Mouse (Mus musculus) forebrain, embryonic 14.5 days (tissue): ENCODE data around the gene Carns1. TPM values are rescaled to one million over a fixed set of nuclear protein-coding genes. Genes with fewer than 3 reads are reported as not detected.

Experiments used
- ATAC-seq: fragments of 200-750 bp; cut with Nextera tagmentation; 2 replicates; pipeline ENCODE4 v1.8.0; 2017; ENCODE audit warnings: mild to moderate bottlenecking, moderate library complexity
- DNase-seq: peaks from one replicate; pipeline ENCODE4 v3.0.0-alpha.2; 2015; ENCODE audit warnings: low spot score
- H3K27ac ChIP-seq: fragments of 300-500 bp; sonication (generic); 2 replicates; pipeline ENCODE4 v1.5.1; 2014; ENCODE audit warnings: low read depth, mild to moderate bottlenecking, control low read depth, low read length, moderate library complexity
- H3K27me3 ChIP-seq: fragments of 300-500 bp; sonication (generic); replicated peaks from 2 replicates; pipeline ENCODE4 v1.6.1; 2014; ENCODE audit warnings: low read length, control low read depth, mixed read lengths; ENCODE audit not compliant: control insufficient read depth, insufficient read depth
- H3K36me3 ChIP-seq: fragments of 300-500 bp; sonication (generic); 2 replicates; pipeline ENCODE4 v1.6.1; 2014; ENCODE audit warnings: low read length, control low read depth; ENCODE audit not compliant: control insufficient read depth, insufficient read depth
- H3K4me1 ChIP-seq: fragments of 300-500 bp; sonication (generic); 2 replicates; pipeline ENCODE4 v1.6.1; 2014; ENCODE audit warnings: antibody characterized with exemption, low read length, control low read depth; ENCODE audit not compliant: control insufficient read depth, insufficient read depth
- H3K4me2 ChIP-seq: fragments of 300-500 bp; sonication (generic); 2 replicates; pipeline ENCODE4 v1.6.1; 2014; ENCODE audit warnings: mild to moderate bottlenecking, control low read depth, low read length
- H3K4me3 ChIP-seq: fragments of 300-500 bp; sonication (generic); 2 replicates; pipeline ENCODE4 v1.5.1; 2014; ENCODE audit warnings: low read depth, low read length, control low read depth
- H3K9ac ChIP-seq: fragments of 300-500 bp; sonication (generic); 2 replicates; pipeline ENCODE4 v1.6.1; 2014; ENCODE audit warnings: mild to moderate bottlenecking, low read length, control low read depth, moderate library complexity
- H3K9me3 ChIP-seq: fragments of 300-500 bp; sonication (generic); replicated peaks from 2 replicates; pipeline ENCODE4 v1.6.1; 2016; ENCODE audit warnings: low read length, control low read depth, mixed read lengths; ENCODE audit not compliant: control insufficient read depth
- WGBS: fragments of 180-500 bp; shearing (Covaris S2); extraction: QIAGEN DNeasy Blood & Tissue Kit; methylation state at CpG from one replicate; pipeline ENCODE4 v1.1.7; 2014; 5-methylcytosine and 5-hydroxymethylcytosine counted together
- polyA plus RNA-seq: library from polyadenylated mRNA; unstranded; fragments of >200 nt; fragmentation: Nextera tagmentation; extraction: Ambion mirVana; gene quantifications from 2 replicates; pipeline ENCODE4 v1.2.1, GENCODE M21; 2014

Gene Carns1
- polyA plus RNA-seq, 1 experiment from 2014 or later: 3.9 TPM

- Histone ChIP-seq H3K4me3 (no peak overlapping the region), H3K27ac (no peak overlapping the region), H3K9ac (no peak overlapping the region), H3K27me3 (0 out of 2 replicates have a peak, but pooled peaks cover 3% of the 10 kb centered on the region), H3K9me3 (no peaks in the 10 kb centered on the region), H3K4me1 (peaks cover 17% of the 10 kb centered on the region), H3K36me3 (no peaks in the 10 kb centered on the region), H3K4me2 (no peak overlapping the region)
- ATAC-seq (no peak), DNase-seq (no peak)
- whole genome bisulfite sequencing: 77% methylated on average over 3 of the region's 4 CpGs
Observed at GRCm38 (mm10) chr19:4204889-4205288, 29.6 kb upstream of the Carns1 start.

- Histone ChIP-seq H3K27me3 (0 out of 2 replicates have a peak, but pooled peaks cover 3% of the 10 kb centered on the region), H3K4me2 (no peak overlapping the region), H3K27ac (no peak overlapping the region), H3K4me3 (no peak overlapping the region), H3K9ac (no peak overlapping the region), H3K36me3 (peaks cover 10% of the 10 kb centered on the region), H3K9me3 (no peaks in the 10 kb centered on the region), H3K4me1 (peaks cover 17% of the 10 kb centered on the region)
- ATAC-seq (no peak), DNase-seq (no peak)
- WGBS: 59% methylated on average over 13 of the region's 13 CpGs
Observed at GRCm38 (mm10) chr19:4203604-4204326, 28.5 kb upstream of the Carns1 start.

- no peak overlapping the region for H3K27ac ChIP-seq
- H3K27me3 ChIP-seq: 0 out of 2 replicates have a peak, but pooled peaks cover 3% of the 10 kb centered on the region
- peaks cover 16% of the 10 kb centered on the region for H3K36me3 ChIP-seq
- DNase-seq (no peak), ATAC-seq (no peak)
- WGBS: 69% methylated on average over 3 of the region's 3 CpGs
- H3K4me2 ChIP-seq: no peak overlapping the region
- no peaks in the 10 kb centered on the region for H3K9me3 ChIP-seq
- H3K9ac ChIP-seq: no peak overlapping the region
- peaks cover 17% of the 10 kb centered on the region for H3K4me1 ChIP-seq
- H3K4me3 ChIP-seq: no peak overlapping the region
Observed at GRCm38 (mm10) chr19:4203148-4203547, 27.9 kb upstream of the Carns1 start.

- no peak for ATAC-seq
- peak overlapping the region; percentile 73 for H3K9ac ChIP-seq
- peak overlapping the region; percentile 56 for H3K4me3 ChIP-seq
- H3K36me3 ChIP-seq: peaks cover 24% of the 10 kb centered on the region
- H3K4me2 ChIP-seq: peak overlapping the region; percentile 83
- no peaks in the 10 kb centered on the region for H3K9me3 ChIP-seq
- 31% methylated on average over 7 of the region's 7 CpGs for WGBS
- no peak overlapping the region for H3K27ac ChIP-seq
- DNase-seq: no peak
- H3K27me3 ChIP-seq: 0 out of 2 replicates have a peak, but pooled peaks cover 3% of the 10 kb centered on the region
- peaks cover 17% of the 10 kb centered on the region for H3K4me1 ChIP-seq
Observed at GRCm38 (mm10) chr19:4202149-4202548, 26.9 kb upstream of the Carns1 start.

GRCm38 (mm10) chr19:4201291-4201909 is 26.1 kb upstream of the Carns1 start, which contains the start of gene Rad9a:
Rad9a (minus strand) TSS chr19:4201662.
- no peak within 1 kb of the TSS for H3K27ac ChIP-seq
- H3K27me3 ChIP-seq: 0 out of 2 replicates have a peak, but pooled peaks cover 3% of the 10 kb centered on the region
- under 1% methylated on average over 34 of the region's 34 CpGs for WGBS

GRCm38 (mm10) chr19:4197180-4197579 is 21.9 kb upstream of the Carns1 start:
- Histone ChIP-seq H3K4me2 (no peak overlapping the region), H3K4me3 (no peak overlapping the region), H3K36me3 (peaks cover 65% of the 10 kb centered on the region), H3K27ac (no peak overlapping the region), H3K9me3 (no peaks in the 10 kb centered on the region), H3K4me1 (peaks cover 23% of the 10 kb centered on the region), H3K9ac (no peak overlapping the region), H3K27me3 (no peaks in the 10 kb centered on the region)
- ATAC-seq (no peak), DNase-seq (no peak)
- 80% methylated on average over 3 of the region's 3 CpGs for WGBS

More at GRCm38 (mm10) chr19:4201291-4201909, 26.1 kb upstream of the Carns1 start, which contains the start of gene Rad9a:
- ATAC-seq (peak; percentile 88), DNase-seq (peak; percentile 99)
- peak within 1 kb of the TSS; percentile 73 for H3K9ac ChIP-seq
- H3K9me3 ChIP-seq: no peaks in the 10 kb centered on the region
- peaks cover 17% of the 10 kb centered on the region for H3K4me1 ChIP-seq
- H3K4me3 ChIP-seq: peak within 1 kb of the TSS; percentile 56
- H3K36me3 ChIP-seq: peaks cover 31% of the 10 kb centered on the region
- H3K4me2 ChIP-seq: peak within 1 kb of the TSS; percentile 83

GRCm38 (mm10) chr19:4196548-4196947 is 21.3 kb upstream of the Carns1 start:
- no peak overlapping the region for H3K27ac ChIP-seq
- no peak for ATAC-seq
- no peaks in the 10 kb centered on the region for H3K9me3 ChIP-seq
- no peak overlapping the region for H3K4me3 ChIP-seq
- no peak overlapping the region for H3K9ac ChIP-seq
- H3K4me2 ChIP-seq: no peak overlapping the region
- peaks cover 65% of the 10 kb centered on the region for H3K36me3 ChIP-seq
- 51% methylated on average over 5 of the region's 5 CpGs for WGBS
- peaks cover 18% of the 10 kb centered on the region for H3K4me1 ChIP-seq
- DNase-seq: no peak
- H3K27me3 ChIP-seq: no peaks in the 10 kb centered on the region

- H3K9ac ChIP-seq: no peak overlapping the region
- H3K4me2 ChIP-seq: no peak overlapping the region
- 66% methylated on average over 2 of the region's 2 CpGs for WGBS
- H3K27me3 ChIP-seq: no peaks in the 10 kb centered on the region
- H3K4me3 ChIP-seq: no peak overlapping the region
- DNase-seq: no peak
- H3K4me1 ChIP-seq: peaks cover 18% of the 10 kb centered on the region
- H3K27ac ChIP-seq: no peak overlapping the region
- no peaks in the 10 kb centered on the region for H3K9me3 ChIP-seq
- no peak for ATAC-seq
- peaks cover 65% of the 10 kb centered on the region for H3K36me3 ChIP-seq
Observed at GRCm38 (mm10) chr19:4196048-4196447, 20.8 kb upstream of the Carns1 start.
